Mouse (Mus musculus): ENCODE results near the gene Clec16a. TPM values are rescaled to one million over a fixed set of nuclear protein-coding genes. Genes with fewer than 3 reads are reported as not detected.

Clec16a gene
- polyA plus RNA-seq, 1 experiment from 2014 or later, result 70.0 TPM

DNA sequence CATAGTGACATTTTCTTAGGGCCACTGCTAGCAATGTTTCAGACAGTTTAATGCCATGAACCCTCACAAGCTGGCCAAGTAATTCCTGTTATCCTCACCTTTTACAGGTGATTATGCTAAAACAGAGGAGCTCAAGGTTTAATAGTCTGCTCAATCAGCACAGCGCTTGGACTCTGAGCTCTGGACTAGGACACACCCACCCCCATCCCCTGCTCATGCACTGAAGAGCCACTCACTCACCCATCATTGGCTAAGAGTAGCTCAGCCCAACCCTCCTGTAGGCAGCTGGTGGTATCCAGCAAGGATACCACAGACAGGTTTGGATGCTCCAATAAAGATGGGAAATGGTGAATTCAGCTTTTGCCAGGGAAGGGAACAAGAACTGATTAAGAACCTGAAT, 111.8 kb downstream of the Clec16a start:
- Histone ChIP-seq H3K27me3 (ENCODE audit: control insufficient read depth, insufficient read depth, low read depth, low read length) (no peaks in the 10 kb centered on the region), H3K4me3 (ENCODE audit: low read depth, low read length) (no peak overlapping the region), H3K4me1 (ENCODE audit: control insufficient read depth, insufficient read depth, low read length) (peaks cover 11% of the 10 kb centered on the region; the same call in 1 of the 2 replicates), H3K36me3 (ENCODE audit: control insufficient read depth, insufficient read depth, low read length) (no peaks in the 10 kb centered on the region; the same call in 1 of the 2 replicates), H3K4me2 (ENCODE audit: low read length) (no peak overlapping the region), H3K27ac (ENCODE audit: low read length) (no peak overlapping the region), H3K9me3 (replicated peaks; ENCODE audit: control insufficient read depth, low read length, poor library complexity, severe bottlenecking) (no peaks in the 10 kb centered on the region), H3K9ac (ENCODE audit: low read depth, low read length) (no peak overlapping the region)
- WGBS, result 64% methylated on average over 1 of the region's 1 CpGs
- no peak for ATAC-seq

DNA sequence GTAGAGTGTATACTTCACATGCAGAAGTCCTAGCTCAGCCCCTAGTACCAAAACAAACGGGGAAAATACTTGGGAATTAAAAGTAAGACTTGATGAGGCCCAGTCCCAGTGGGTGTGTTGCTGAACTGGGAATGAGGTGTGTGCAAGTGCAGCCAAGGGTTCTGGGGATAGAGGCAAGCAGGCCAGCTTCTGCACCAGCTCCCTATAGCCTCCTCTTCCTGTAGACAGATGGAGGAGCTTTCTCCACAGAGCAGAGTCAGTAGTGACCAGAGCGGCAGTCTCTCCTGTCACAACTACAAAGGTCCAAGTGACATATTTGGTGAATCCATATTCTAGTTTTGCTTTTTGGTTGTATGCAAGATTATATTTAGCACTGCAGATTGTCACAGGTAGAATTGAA, 114.1 kb downstream of the Clec16a start:
- no peaks in the 10 kb centered on the region for H3K27me3 ChIP-seq (ENCODE audit: control insufficient read depth, insufficient read depth, low read depth, low read length)
- 72% methylated on average over 2 of the region's 2 CpGs for WGBS
- no peak for ATAC-seq

DNA sequence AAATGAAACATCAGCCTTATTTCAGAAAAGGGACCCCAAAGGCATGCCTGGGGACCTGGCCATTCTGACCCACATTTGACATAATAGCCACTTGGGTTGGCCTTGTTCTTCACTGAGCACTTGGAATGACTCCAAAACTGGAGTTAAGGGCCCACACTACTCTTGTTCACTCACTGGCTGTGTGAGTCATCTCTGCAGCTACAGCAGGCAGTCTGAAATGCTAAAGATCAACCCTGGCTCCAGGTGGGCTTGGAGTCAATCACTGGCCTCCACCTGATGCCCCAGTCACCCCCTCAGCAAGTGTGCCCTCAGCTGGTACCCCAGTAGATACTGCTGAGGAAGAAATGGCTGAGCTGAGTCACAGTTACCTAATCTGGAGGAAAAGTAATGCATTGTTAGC, 115.4 kb downstream of the Clec16a start:
- Histone ChIP-seq H3K9me3 (replicated peaks; ENCODE audit: control insufficient read depth, low read length, poor library complexity, severe bottlenecking) (no peaks in the 10 kb centered on the region), H3K4me2 (ENCODE audit: low read length) (no peak overlapping the region), H3K4me1 (ENCODE audit: control insufficient read depth, insufficient read depth, low read length) (peaks cover 6% of the 10 kb centered on the region; the same call in 1 of the 2 replicates), H3K9ac (ENCODE audit: low read depth, low read length) (no peak overlapping the region), H3K27me3 (ENCODE audit: control insufficient read depth, insufficient read depth, low read depth, low read length) (no peaks in the 10 kb centered on the region), H3K27ac (ENCODE audit: low read length) (no peak overlapping the region), H3K4me3 (ENCODE audit: low read depth, low read length) (no peak overlapping the region), H3K36me3 (ENCODE audit: control insufficient read depth, insufficient read depth, low read length) (no peaks in the 10 kb centered on the region)
- no peak for ATAC-seq

More for the DNA sequence above, 114.1 kb downstream of the Clec16a start:
- H3K9me3 ChIP-seq (replicated peaks; ENCODE audit: control insufficient read depth, low read length, poor library complexity, severe bottlenecking), result no peaks in the 10 kb centered on the region
- no peak overlapping the region for H3K9ac ChIP-seq (ENCODE audit: low read depth, low read length)
- no peaks in the 10 kb centered on the region for H3K36me3 ChIP-seq (ENCODE audit: control insufficient read depth, insufficient read depth, low read length)
- H3K4me3 ChIP-seq (ENCODE audit: low read depth, low read length), result no peak overlapping the region
- peaks cover 6% of the 10 kb centered on the region; the same call in 1 of the 2 replicates for H3K4me1 ChIP-seq (ENCODE audit: control insufficient read depth, insufficient read depth, low read length)
- H3K27ac ChIP-seq (ENCODE audit: low read length), result no peak overlapping the region
- no peak overlapping the region for H3K4me2 ChIP-seq (ENCODE audit: low read length)

DNA sequence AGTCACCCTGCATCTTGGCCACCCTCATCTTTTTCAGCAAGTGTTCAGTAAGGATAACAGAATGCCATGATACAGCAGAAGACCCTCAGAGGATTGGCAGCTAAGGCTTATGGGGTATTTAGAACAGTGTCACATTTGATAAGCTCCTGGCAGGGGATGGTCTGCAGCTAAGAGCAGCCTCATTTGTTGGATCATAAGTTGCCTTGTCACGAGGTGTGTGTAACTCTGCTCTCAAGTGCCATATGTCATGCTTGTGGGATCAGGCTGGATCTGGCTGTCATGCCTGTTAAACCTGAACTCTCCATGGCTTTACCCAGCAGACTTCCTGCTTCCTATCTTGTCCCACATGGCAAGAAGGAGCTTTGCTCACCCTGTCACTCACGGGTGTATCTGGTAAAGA, 116.2 kb downstream of the Clec16a start:
- H3K27ac ChIP-seq (ENCODE audit: low read length), result no peak overlapping the region
- no peaks in the 10 kb centered on the region for H3K36me3 ChIP-seq (ENCODE audit: control insufficient read depth, insufficient read depth, low read length)
- 55% methylated on average over 2 of the region's 2 CpGs for WGBS
- no peaks in the 10 kb centered on the region for H3K9me3 ChIP-seq (replicated peaks; ENCODE audit: control insufficient read depth, low read length, poor library complexity, severe bottlenecking)
- no peak overlapping the region for H3K9ac ChIP-seq (ENCODE audit: low read depth, low read length)
- H3K27me3 ChIP-seq (ENCODE audit: control insufficient read depth, insufficient read depth, low read depth, low read length), result no peaks in the 10 kb centered on the region
- ATAC-seq, result no peak
- H3K4me2 ChIP-seq (ENCODE audit: low read length), result no peak overlapping the region
- no peak overlapping the region for H3K4me3 ChIP-seq (ENCODE audit: low read depth, low read length)
- H3K4me1 ChIP-seq (ENCODE audit: control insufficient read depth, insufficient read depth, low read length), result peaks cover 6% of the 10 kb centered on the region; the same call in 1 of the 2 replicates

DNA sequence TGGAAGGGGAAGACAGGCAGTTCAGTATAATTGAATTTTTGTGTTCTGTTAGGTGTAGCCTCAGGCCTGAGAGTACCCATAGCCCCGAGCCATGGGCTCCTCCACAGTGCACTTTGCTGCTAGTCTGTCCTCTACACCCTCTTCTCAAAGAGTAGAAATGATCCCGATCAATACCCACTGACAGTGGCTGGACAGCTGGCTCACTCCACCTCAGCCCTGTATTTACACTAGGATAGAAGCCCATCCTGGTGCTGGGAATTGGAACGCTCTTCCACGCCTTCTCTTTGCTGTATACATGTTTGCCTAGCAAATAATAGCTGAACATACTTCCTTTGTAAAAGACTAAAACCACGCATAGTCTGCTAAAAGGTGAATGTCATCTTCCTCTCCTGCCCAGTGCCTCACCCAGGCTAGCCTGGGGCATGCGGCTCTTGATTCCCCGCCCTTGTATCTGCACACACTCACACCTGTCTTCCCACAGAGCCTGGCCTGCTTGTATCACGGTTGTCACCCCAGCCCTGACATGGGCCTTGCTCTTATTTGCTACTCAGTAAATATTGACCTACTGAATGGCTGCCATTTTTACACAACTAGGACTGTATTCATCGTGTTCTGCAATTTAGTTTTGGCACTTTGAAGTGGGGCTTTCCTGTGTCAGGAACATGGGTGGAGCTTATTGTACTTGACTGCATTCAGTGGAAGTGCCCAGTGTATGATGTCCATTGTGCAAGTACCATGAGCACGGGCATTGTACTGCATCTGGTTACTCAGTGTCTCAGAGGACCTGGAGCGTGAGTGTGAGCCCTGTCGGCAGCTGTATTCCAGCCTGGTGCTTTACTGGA, 119.0 kb downstream of the Clec16a start:
- no peak for ATAC-seq
- WGBS, result 82% methylated on average over 12 of the region's 12 CpGs
- H3K9ac ChIP-seq (ENCODE audit: low read depth, low read length), result no peak overlapping the region
- H3K27me3 ChIP-seq (ENCODE audit: control insufficient read depth, insufficient read depth, low read depth, low read length), result no peaks in the 10 kb centered on the region
- no peak overlapping the region for H3K4me3 ChIP-seq (ENCODE audit: low read depth, low read length)
- no peak overlapping the region for H3K4me2 ChIP-seq (ENCODE audit: low read length)
- H3K4me1 ChIP-seq (ENCODE audit: control insufficient read depth, insufficient read depth, low read length), result no peaks in the 10 kb centered on the region
- no peak overlapping the region for H3K27ac ChIP-seq (ENCODE audit: low read length)
- no peaks in the 10 kb centered on the region for H3K36me3 ChIP-seq (ENCODE audit: control insufficient read depth, insufficient read depth, low read length)
- no peaks in the 10 kb centered on the region for H3K9me3 ChIP-seq (replicated peaks; ENCODE audit: control insufficient read depth, low read length, poor library complexity, severe bottlenecking)

DNA sequence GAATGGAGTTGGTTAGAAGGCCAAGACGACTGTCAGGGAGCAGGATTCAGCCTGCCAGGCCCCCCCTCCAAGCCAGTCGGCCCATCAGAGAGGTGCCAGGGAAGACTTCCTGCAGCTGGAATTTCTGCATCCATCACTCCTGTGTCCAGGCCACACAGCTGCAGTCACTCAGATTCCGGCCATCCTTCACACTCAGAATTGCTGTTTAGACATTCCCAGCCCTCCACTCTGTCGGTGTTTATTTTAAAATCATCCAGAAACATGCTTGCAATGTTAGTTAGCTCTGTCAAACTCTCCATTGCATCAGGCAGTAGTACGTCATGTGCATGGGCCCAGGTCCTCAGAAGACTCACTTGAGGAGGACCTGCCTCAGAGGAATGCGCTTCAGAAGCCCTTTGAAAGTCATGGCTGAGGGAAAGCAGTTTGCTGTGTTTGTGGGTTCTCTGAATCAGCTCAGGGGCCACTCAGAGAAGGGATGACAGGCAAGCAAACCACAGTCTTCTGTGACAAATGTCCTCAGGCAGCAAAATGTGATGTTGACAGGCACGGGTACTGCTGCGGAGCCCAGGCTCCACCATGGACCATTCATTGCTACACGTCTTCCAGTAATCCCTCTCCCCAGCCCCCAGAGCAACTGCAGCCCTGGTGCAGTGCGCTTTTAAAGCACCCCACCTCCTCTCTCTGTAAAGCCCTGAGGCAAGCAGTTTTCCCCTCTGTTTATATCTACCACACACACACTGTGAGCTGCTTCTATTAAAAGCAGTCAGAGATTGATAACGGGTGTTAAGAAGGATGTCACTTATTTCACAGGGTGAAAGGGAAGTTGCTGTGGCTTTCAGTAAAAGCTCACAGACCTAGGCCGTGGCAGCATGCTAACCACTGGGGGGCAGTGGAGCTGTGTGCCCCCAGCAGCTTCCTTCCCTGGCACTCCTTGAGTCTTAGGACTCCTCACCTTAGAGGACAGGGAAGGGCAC, 120.1 kb downstream of the Clec16a start:
- H3K9me3 ChIP-seq (replicated peaks; ENCODE audit: control insufficient read depth, low read length, poor library complexity, severe bottlenecking), result no peaks in the 10 kb centered on the region
- WGBS, result 62% methylated on average over 12 of the region's 12 CpGs
- H3K36me3 ChIP-seq (ENCODE audit: control insufficient read depth, insufficient read depth, low read length), result no peaks in the 10 kb centered on the region
- H3K27me3 ChIP-seq (ENCODE audit: control insufficient read depth, insufficient read depth, low read depth, low read length), result no peaks in the 10 kb centered on the region
- H3K4me1 ChIP-seq (ENCODE audit: control insufficient read depth, insufficient read depth, low read length), result no peaks in the 10 kb centered on the region
- no peak overlapping the region for H3K4me2 ChIP-seq (ENCODE audit: low read length)
- H3K9ac ChIP-seq (ENCODE audit: low read depth, low read length), result no peak overlapping the region
- peak; percentile 70 for ATAC-seq
- H3K27ac ChIP-seq (ENCODE audit: low read length), result peak overlapping the region; percentile 10; the same call in 1 of the 2 replicates
- no peak overlapping the region for H3K4me3 ChIP-seq (ENCODE audit: low read depth, low read length)

DNA sequence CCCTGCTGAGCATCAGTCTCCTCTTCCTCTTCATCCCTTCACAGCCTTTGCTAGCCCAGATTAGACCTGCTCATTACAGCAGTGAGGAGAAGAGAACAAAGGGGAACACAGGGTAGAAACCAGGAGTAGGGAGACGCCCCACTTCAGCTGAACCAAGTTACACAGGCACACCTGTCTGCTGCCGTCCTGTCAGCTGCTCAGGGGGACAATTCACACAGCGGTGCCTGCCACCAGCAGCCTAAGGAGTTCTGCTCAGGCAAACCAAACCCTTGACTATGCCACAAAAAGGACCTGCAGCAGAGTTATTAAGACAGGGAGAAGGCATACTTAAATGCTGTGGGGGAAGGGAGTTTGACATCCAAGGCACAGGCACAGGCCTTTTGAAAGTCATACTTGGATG, 121.6 kb downstream of the Clec16a start:
- H3K27ac ChIP-seq (ENCODE audit: low read length), result no peak overlapping the region
- no peak overlapping the region for H3K9ac ChIP-seq (ENCODE audit: low read depth, low read length)
- H3K4me3 ChIP-seq (ENCODE audit: low read depth, low read length), result no peak overlapping the region
- WGBS, result 66% methylated on average over 3 of the region's 3 CpGs
- no peak for ATAC-seq
- H3K4me1 ChIP-seq (ENCODE audit: control insufficient read depth, insufficient read depth, low read length), result no peaks in the 10 kb centered on the region
- H3K27me3 ChIP-seq (ENCODE audit: control insufficient read depth, insufficient read depth, low read depth, low read length), result no peaks in the 10 kb centered on the region
- no peaks in the 10 kb centered on the region for H3K36me3 ChIP-seq (ENCODE audit: control insufficient read depth, insufficient read depth, low read length)
- no peaks in the 10 kb centered on the region for H3K9me3 ChIP-seq (replicated peaks; ENCODE audit: control insufficient read depth, low read length, poor library complexity, severe bottlenecking)
- H3K4me2 ChIP-seq (ENCODE audit: low read length), result no peak overlapping the region

DNA sequence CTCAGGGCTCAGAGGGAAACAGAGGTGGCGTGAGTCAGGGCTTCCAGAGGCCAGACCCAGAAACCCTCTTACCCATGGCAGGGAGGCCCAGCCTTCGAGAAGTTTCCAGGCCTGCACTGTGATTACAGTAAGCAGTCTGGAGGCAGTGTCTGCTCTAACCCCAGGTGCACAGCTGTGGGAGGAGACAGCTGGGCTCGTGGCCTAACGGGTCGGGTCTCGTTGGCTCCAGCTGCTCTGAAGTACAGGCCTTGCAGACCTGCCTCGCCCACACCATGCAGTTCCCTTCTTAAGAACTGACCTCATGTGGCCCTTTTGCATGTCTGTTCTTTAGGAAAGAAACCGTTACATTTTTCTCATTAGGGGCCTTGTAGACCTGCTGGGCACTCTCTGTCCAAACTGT, 123.3 kb downstream of the Clec16a start:
- no peaks in the 10 kb centered on the region for H3K36me3 ChIP-seq (ENCODE audit: control insufficient read depth, insufficient read depth, low read length)
- H3K27ac ChIP-seq (ENCODE audit: low read length), result no peak overlapping the region
- 65% methylated on average over 8 of the region's 8 CpGs for WGBS
- H3K4me2 ChIP-seq (ENCODE audit: low read length), result no peak overlapping the region
- H3K27me3 ChIP-seq (ENCODE audit: control insufficient read depth, insufficient read depth, low read depth, low read length), result no peaks in the 10 kb centered on the region
- no peak for ATAC-seq
- no peak overlapping the region for H3K4me3 ChIP-seq (ENCODE audit: low read depth, low read length)
- no peak overlapping the region for H3K9ac ChIP-seq (ENCODE audit: low read depth, low read length)
- no peaks in the 10 kb centered on the region for H3K4me1 ChIP-seq (ENCODE audit: control insufficient read depth, insufficient read depth, low read length)
- H3K9me3 ChIP-seq (replicated peaks; ENCODE audit: control insufficient read depth, low read length, poor library complexity, severe bottlenecking), result no peaks in the 10 kb centered on the region
